Mouse (Mus musculus) liver, adult 2 months (tissue): ENCODE results near the gene Gpi1. TPM values are rescaled to one million over a fixed set of nuclear protein-coding genes. Genes with fewer than 3 reads are reported as not detected.
"Not testable (repeated sequence)": the region's sequence is repeated elsewhere in the genome, so short reads cannot be mapped to it uniquely, and the experiment has no call there.

Source experiments
- DNase-seq: peaks from one replicate; pipeline ENCODE4 v3.0.0-alpha.2; 2011; ENCODE audit warnings: low read depth, low spot score; ENCODE audit errors: extremely low read depth
- H3K27ac ChIP-seq: fragments of 200-500 bp; replicated peaks from 2 replicates; pipeline ENCODE4 v1.5.1; 2012; ENCODE audit warnings: low read depth, mild to moderate bottlenecking, control low read depth, inconsistent platforms, low read length; ENCODE audit not compliant: insufficient read depth
- H3K27me3 ChIP-seq: fragments of 200-500 bp; 2 replicates; pipeline ENCODE4 v1.6.1; 2012; ENCODE audit warnings: mild to moderate bottlenecking, moderate library complexity, low read length, inconsistent platforms; ENCODE audit not compliant: control insufficient read depth, insufficient read depth
- H3K36me3 ChIP-seq: fragments of 200-500 bp; 2 replicates; pipeline ENCODE4 v1.6.1; 2012; ENCODE audit warnings: low read length, inconsistent platforms; ENCODE audit not compliant: control insufficient read depth, insufficient read depth
- H3K4me1 ChIP-seq: fragments of 200-500 bp; 2 replicates; pipeline ENCODE4 v1.6.1; 2011; ENCODE audit warnings: low read length; ENCODE audit not compliant: control insufficient read depth, insufficient read depth
- H3K4me3 ChIP-seq: fragments of 200-500 bp; 2 replicates; pipeline ENCODE4 v1.5.1; 2011; ENCODE audit warnings: low read depth, mild to moderate bottlenecking, control low read depth, low read length, moderate library complexity; ENCODE audit not compliant: insufficient read depth
- H3K79me2 ChIP-seq: fragments of 200-500 bp; 2 replicates; pipeline ENCODE4 v1.6.1; 2012; ENCODE audit warnings: inconsistent platforms, mild to moderate bottlenecking, low read length, moderate library complexity; ENCODE audit not compliant: control insufficient read depth, insufficient read depth
- H3K9ac ChIP-seq: fragments of 200-500 bp; 2 replicates; pipeline ENCODE4 v1.6.1; 2012; ENCODE audit warnings: low read depth, mild to moderate bottlenecking, control low read depth, inconsistent platforms, low read length
- CTCF ChIP-seq: fragments of 200-500 bp; IDR thresholded peaks from 2 replicates; pipeline ENCODE4 v1.5.1; 2011; ENCODE audit warnings: low read depth, low read length, control low read depth
- POLR2A ChIP-seq: fragments of 200-500 bp; IDR thresholded peaks from 2 replicates; pipeline ENCODE4 v1.6.1; 2011; ENCODE audit warnings: low read length, control low read depth; ENCODE audit not compliant: insufficient read depth; ENCODE audit errors: extremely low read depth
- WGBS: fragments of 180-500 bp; shearing (Covaris S2); methylation state at CpG from one replicate; pipeline ENCODE4 v1.1.7; 2018; 5-methylcytosine and 5-hydroxymethylcytosine counted together
- polyA plus RNA-seq: library from polyadenylated mRNA; depleted of rRNA; stranded (reverse); fragments of >200 nt; gene quantifications from 2 replicates; pipeline ENCODE4 v1.2.3, GENCODE M21; 2012
- total RNA-seq: library from RNA; depleted of rRNA; stranded (reverse); fragments of >200 nt; gene quantifications from 2 replicates; pipeline ENCODE4 v1.2.3, GENCODE M21; 2014

The Gpi1 gene
- total and polyA plus RNA-seq, 2 experiments, result 61.8 to 127 TPM

DNA sequence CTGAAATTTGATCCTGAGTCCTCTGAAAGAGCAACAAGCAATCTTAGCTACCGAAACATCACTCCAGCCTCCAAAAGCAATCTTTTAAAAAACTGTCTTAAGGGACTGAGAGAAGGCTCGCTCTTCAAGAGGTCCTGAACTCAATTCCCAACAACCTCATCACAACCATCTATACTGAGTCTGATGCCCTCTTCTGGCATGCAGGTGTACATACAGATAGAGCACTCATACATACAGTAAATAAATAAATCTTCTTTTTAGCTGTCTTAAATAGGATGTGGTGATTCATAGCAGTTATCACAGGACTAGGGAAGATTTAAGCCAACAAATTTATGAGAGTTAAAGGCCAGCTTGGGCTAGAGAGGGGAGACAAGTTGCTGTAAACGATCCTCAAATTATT, 34.5 kb downstream of the Gpi1 start:
- Histone ChIP-seq H3K27me3 (no peaks in the 10 kb centered on the region), H3K79me2 (peaks cover 6% of the 10 kb centered on the region; the same call in 1 of the 2 replicates), H3K36me3 (peaks cover 8% of the 10 kb centered on the region; the same call in 1 of the 2 replicates), H3K4me3 (peak overlapping the region; percentile 91), H3K27ac (no peak overlapping the region), H3K4me1 (peaks cover 7% of the 10 kb centered on the region; the same call in 1 of the 2 replicates), H3K9ac (peak overlapping the region; percentile 98; the same call in 1 of the 2 replicates)
- WGBS, result 50% methylated on average over 3 of the region's 3 CpGs
- DNase-seq, result no peak
- no peak for TF ChIP-seq POLR2A
- no peak for TF ChIP-seq CTCF

DNA sequence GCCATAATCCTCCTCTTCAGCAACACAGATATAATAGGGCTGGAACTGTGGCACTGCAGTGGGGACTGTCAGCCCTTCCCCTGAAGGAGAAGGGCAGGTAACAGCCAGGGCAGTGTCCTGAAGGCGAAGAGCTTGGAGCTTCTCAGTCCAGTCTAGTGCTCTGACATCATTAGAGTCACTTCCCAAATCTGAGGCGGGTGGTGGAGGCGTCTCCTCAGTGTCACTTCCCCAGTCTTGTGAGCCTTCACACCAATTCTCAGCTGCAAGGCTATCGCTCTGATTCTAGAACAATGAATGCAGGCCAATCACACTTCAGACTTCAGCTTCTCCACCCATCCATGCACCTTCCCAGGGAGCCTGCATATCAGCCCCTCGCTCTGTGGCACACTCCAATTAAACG, 37.3 kb downstream of the Gpi1 start:
- Histone ChIP-seq H3K27ac (no peak overlapping the region), H3K4me1 (peaks cover 7% of the 10 kb centered on the region; the same call in 1 of the 2 replicates), H3K79me2 (peaks cover 6% of the 10 kb centered on the region; the same call in 1 of the 2 replicates), H3K36me3 (peaks cover 20% of the 10 kb centered on the region; the same call in 1 of the 2 replicates), H3K9ac (no peak overlapping the region), H3K4me3 (no peak overlapping the region), H3K27me3 (no peaks in the 10 kb centered on the region)
- WGBS, result 95% methylated on average over 6 of the region's 6 CpGs
- TF ChIP-seq POLR2A (no peak), CTCF (no peak)
- DNase-seq, result no peak

DNA sequence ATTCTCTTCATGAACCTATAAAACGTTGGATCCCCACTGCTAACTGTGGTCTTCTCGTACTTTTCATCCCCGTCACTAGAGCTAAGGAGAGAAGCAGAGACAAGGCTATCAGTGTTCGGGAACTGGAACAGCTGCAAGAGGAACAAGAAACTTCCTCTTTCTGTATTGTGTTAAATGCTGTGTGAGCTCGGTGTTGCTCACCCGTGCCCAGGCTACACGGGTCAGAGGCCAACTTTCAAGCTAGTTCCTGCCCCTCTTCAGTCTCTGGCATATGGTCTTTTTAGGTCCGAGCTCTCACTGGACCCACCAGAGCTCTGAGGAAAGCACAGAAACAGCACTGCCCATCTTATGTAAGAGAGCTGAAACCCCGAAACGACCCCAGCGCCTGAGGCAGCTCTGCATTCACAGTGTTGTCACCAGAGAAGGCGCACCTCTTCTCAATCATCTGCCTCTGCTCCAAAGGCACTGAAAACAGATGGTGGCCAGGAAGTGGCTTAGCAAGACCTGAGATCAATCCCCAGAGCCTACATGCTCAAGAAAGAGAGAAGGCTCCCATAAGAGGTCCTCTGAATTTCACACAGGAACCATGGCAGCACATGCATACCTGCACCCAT, 40.7 kb downstream of the Gpi1 start:
- TF ChIP-seq CTCF (no peak), POLR2A (no peak)
- Histone ChIP-seq H3K4me3 (no peak overlapping the region), H3K9ac (no peak overlapping the region), H3K27me3 (no peaks in the 10 kb centered on the region), H3K4me1 (no peaks in the 10 kb centered on the region), H3K27ac (no peak overlapping the region), H3K79me2 (no peaks in the 10 kb centered on the region), H3K36me3 (peaks cover 32% of the 10 kb centered on the region; the same call in 1 of the 2 replicates)
- DNase-seq, result no peak
- WGBS, result 85% methylated on average over 12 of the region's 12 CpGs

DNA sequence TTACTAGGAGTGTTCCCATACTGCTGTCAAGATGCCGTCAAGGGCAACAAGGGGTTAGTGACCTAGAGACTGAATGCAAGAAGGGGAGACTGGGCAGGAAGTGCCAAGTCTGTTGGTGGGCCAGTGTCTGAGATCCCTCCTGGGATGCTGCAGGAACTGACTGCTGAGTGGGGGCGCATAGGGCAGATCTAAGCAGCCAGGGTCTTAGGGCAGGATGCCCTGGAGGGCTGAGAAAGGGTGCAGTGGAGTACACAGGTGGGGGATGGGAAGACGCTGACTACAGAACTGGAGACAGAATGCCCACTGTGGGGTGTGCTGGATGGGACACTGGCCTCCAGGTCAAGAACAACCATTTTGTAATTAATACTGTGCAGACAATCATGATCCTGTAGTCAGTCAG, 46.3 kb downstream of the Gpi1 start:
- H3K4me1 ChIP-seq, result no peaks in the 10 kb centered on the region
- no peaks in the 10 kb centered on the region for H3K27me3 ChIP-seq
- no peak overlapping the region for H3K27ac ChIP-seq
- WGBS, result 88% methylated on average over 3 of the region's 3 CpGs
- TF ChIP-seq CTCF, result no peak
- no peak overlapping the region for H3K9ac ChIP-seq
- DNase-seq, result no peak
- peaks cover 20% of the 10 kb centered on the region; the same call in 1 of the 2 replicates for H3K36me3 ChIP-seq
- H3K79me2 ChIP-seq, result no peaks in the 10 kb centered on the region
- no peak overlapping the region for H3K4me3 ChIP-seq

DNA sequence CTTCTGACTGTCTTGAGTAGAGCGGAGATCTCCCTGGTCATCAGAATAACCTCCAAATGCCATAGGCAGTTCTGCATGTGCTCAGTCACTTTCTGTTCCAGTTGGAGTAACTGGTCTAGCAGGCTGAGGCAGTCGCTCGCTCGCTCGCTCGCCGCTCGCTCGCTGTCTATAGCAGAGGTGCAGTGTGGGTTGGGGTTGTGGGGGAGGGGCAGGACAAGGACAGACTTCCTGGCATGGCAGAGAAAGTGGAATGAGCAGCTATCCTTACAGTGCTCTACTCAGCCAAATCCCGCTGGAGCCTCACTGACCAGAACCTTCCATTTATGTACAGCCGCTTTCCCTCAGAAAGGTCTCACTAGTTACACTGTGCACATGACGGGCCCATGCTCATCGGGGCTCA, 46.8 kb downstream of the Gpi1 start:
- no peak overlapping the region for H3K9ac ChIP-seq
- H3K4me1 ChIP-seq, result no peaks in the 10 kb centered on the region
- no peaks in the 10 kb centered on the region for H3K79me2 ChIP-seq
- DNase-seq, result no peak
- peaks cover 17% of the 10 kb centered on the region; the same call in 1 of the 2 replicates for H3K36me3 ChIP-seq
- WGBS, result 94% methylated on average over 13 of the region's 13 CpGs
- no peak overlapping the region for H3K4me3 ChIP-seq
- TF ChIP-seq POLR2A, result no peak
- TF ChIP-seq CTCF, result no peak
- H3K27ac ChIP-seq, result no peak overlapping the region
- no peaks in the 10 kb centered on the region for H3K27me3 ChIP-seq

DNA sequence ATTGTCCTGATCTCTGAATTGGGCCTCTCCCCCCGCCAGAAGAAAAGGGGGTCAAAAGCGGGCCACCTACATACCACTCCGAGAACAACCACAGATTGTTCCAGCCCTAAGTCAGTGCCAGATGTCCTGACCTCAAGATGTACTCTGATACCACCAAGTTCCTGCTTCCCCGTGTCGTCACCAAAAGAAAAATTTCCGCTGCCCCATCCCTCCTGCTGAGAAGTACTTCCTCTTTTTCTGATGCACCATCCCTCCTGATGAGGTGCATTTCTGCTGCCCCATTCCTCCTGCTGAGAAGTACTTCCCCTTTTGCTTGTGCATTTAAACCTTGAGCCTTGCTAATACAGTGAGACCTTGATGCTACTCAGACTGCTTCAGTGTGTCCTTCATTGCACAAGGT, 53.9 kb downstream of the Gpi1 start:
- not testable (repeated sequence) for H3K27ac ChIP-seq, H3K27me3 ChIP-seq, H3K4me1 ChIP-seq, DNase-seq, H3K79me2 ChIP-seq, H3K9ac ChIP-seq, H3K36me3 ChIP-seq, H3K4me3 ChIP-seq
- WGBS, result 93% methylated on average over 6 of the region's 6 CpGs
